Mouse (Mus musculus) heart, embryonic 13.5 days (tissue): ENCODE data around the gene Ubqln3. TPM values are rescaled to one million over a fixed set of nuclear protein-coding genes. Genes with fewer than 3 reads are reported as not detected.

Source experiments
- ATAC-seq: fragments of 200-750 bp; cut with Nextera tagmentation; 2 replicates; pipeline ENCODE4 v1.8.0; 2017; ENCODE audit warnings: moderate TSS enrichment; ENCODE audit not compliant: insufficient number of reproducible peaks, low FRiP score, low TSS enrichment; ENCODE audit errors: extremely low read depth
- H3K27ac ChIP-seq: fragments of 300-500 bp; sonication (generic); replicated peaks from 2 replicates; pipeline ENCODE4 v1.5.1; 2015; ENCODE audit warnings: moderate library complexity, mild to moderate bottlenecking, inconsistent platforms
- H3K27me3 ChIP-seq: fragments of 300-500 bp; sonication (generic); replicated peaks from 2 replicates; pipeline ENCODE4 v1.6.1; 2015; ENCODE audit warnings: mild to moderate bottlenecking, inconsistent platforms
- H3K36me3 ChIP-seq: fragments of 300-500 bp; sonication (generic); 2 replicates; pipeline ENCODE4 v1.6.1; 2015; ENCODE audit warnings: mild to moderate bottlenecking, inconsistent platforms
- H3K4me1 ChIP-seq: fragments of 300-500 bp; sonication (generic); 2 replicates; pipeline ENCODE4 v1.6.1; 2015; ENCODE audit warnings: inconsistent platforms
- H3K4me2 ChIP-seq: fragments of 300-500 bp; sonication (generic); 2 replicates; pipeline ENCODE4 v1.6.1; 2015; ENCODE audit warnings: inconsistent platforms, mild to moderate bottlenecking, moderate library complexity
- H3K4me3 ChIP-seq: fragments of 300-500 bp; sonication (generic); 2 replicates; pipeline ENCODE4 v1.5.1; 2015; ENCODE audit warnings: moderate library complexity, mild to moderate bottlenecking, inconsistent platforms
- H3K9ac ChIP-seq: fragments of 300-500 bp; sonication (generic); 2 replicates; pipeline ENCODE4 v1.6.1; 2015; ENCODE audit warnings: inconsistent platforms, mild to moderate bottlenecking, moderate library complexity
- H3K9me3 ChIP-seq: fragments of 300-500 bp; sonication (generic); 2 replicates; pipeline ENCODE4 v1.6.1; 2016; ENCODE audit warnings: inconsistent platforms
- WGBS: fragments of 180-500 bp; shearing (Covaris S2); methylation state at CpG from one replicate; pipeline ENCODE4 v1.1.7; 2015; ENCODE audit warnings: mixed read lengths; 5-methylcytosine and 5-hydroxymethylcytosine counted together
- polyA plus RNA-seq: library from polyadenylated mRNA; unstranded; fragments of >200 nt; fragmentation: Nextera tagmentation; extraction: Ambion mirVana; gene quantifications from 2 replicates; pipeline ENCODE4 v1.2.1, GENCODE M21; 2015

The Ubqln3 gene
- polyA plus RNA-seq = not detected in 2 replicates

GRCm38 (mm10) chr7:104143179-104143578 lies at the start of gene Ubqln3:
Ubqln3 (minus strand) TSS chr7:104143279.
- no peaks in the 10 kb centered on the region for H3K27me3 ChIP-seq
- H3K4me1 ChIP-seq = no peaks in the 10 kb centered on the region
- no peak within 1 kb of the TSS for H3K4me3 ChIP-seq
- H3K27ac ChIP-seq = no peak within 1 kb of the TSS
- no peaks in the 10 kb centered on the region for H3K9me3 ChIP-seq
- H3K4me2 ChIP-seq = no peak within 1 kb of the TSS
- H3K9ac ChIP-seq = no peak within 1 kb of the TSS
- 61% methylated on average over 3 of the region's 3 CpGs for WGBS
- no peaks in the 10 kb centered on the region for H3K36me3 ChIP-seq
- no peak for ATAC-seq

- no peaks in the 10 kb centered on the region for H3K4me1 ChIP-seq
- 55% methylated on average over 9 of the region's 9 CpGs for whole genome bisulfite sequencing
- H3K36me3 ChIP-seq = no peaks in the 10 kb centered on the region
- no peak overlapping the region for H3K4me2 ChIP-seq
- H3K27me3 ChIP-seq = no peaks in the 10 kb centered on the region
- H3K9me3 ChIP-seq = no peaks in the 10 kb centered on the region
- no peak overlapping the region for H3K4me3 ChIP-seq
- H3K27ac ChIP-seq = no peak overlapping the region
- ATAC-seq = no peak
- no peak overlapping the region for H3K9ac ChIP-seq
These were observed 48.2 kb upstream of the Ubqln3 start for GRCm38 (mm10) chr7:104191275-104191674.

- no peaks in the 10 kb centered on the region for H3K27me3 ChIP-seq
- WGBS = 65% methylated on average over 2 of the region's 2 CpGs
- no peak within 1 kb of the TSS for H3K9ac ChIP-seq
- H3K4me1 ChIP-seq = no peaks in the 10 kb centered on the region
- H3K4me2 ChIP-seq = no peak within 1 kb of the TSS
- no peak for ATAC-seq
- no peak within 1 kb of the TSS for H3K4me3 ChIP-seq
- H3K36me3 ChIP-seq = no peaks in the 10 kb centered on the region
- H3K9me3 ChIP-seq = no peaks in the 10 kb centered on the region
- H3K27ac ChIP-seq = no peak within 1 kb of the TSS
These were observed 40.2 kb upstream of the Ubqln3 start, which contains the start of gene Olfr648 for GRCm38 (mm10) chr7:104183292-104183691. Olfr648 (minus strand) TSS chr7:104183392.

GRCm38 (mm10) chr7:104179074-104179473 lies 36.0 kb upstream of the Ubqln3 start:
- Histone ChIP-seq H3K27me3 (no peaks in the 10 kb centered on the region), H3K4me3 (no peak overlapping the region), H3K4me1 (no peaks in the 10 kb centered on the region), H3K36me3 (no peaks in the 10 kb centered on the region), H3K9ac (no peak overlapping the region), H3K27ac (no peak overlapping the region), H3K4me2 (no peak overlapping the region), H3K9me3 (no peaks in the 10 kb centered on the region)
- ATAC-seq = no peak
- 74% methylated on average over 1 of the region's 1 CpGs for WGBS

- no peak for ATAC-seq
- 55% methylated on average over 5 of the region's 5 CpGs for WGBS
These were observed 35.5 kb upstream of the Ubqln3 start for GRCm38 (mm10) chr7:104178422-104179054.

GRCm38 (mm10) chr7:104175085-104175484 lies 32.0 kb upstream of the Ubqln3 start:
- no peaks in the 10 kb centered on the region for H3K36me3 ChIP-seq
- no peaks in the 10 kb centered on the region for H3K27me3 ChIP-seq
- no peak overlapping the region for H3K9ac ChIP-seq
- ATAC-seq = no peak
- whole genome bisulfite sequencing = 71% methylated on average over 1 of the region's 1 CpGs
- H3K4me1 ChIP-seq = no peaks in the 10 kb centered on the region
- H3K4me2 ChIP-seq = no peak overlapping the region
- no peak overlapping the region for H3K27ac ChIP-seq
- no peaks in the 10 kb centered on the region for H3K9me3 ChIP-seq
- no peak overlapping the region for H3K4me3 ChIP-seq

More at GRCm38 (mm10) chr7:104178422-104179054, 35.5 kb upstream of the Ubqln3 start:
- Histone ChIP-seq H3K4me3 (no peak overlapping the region), H3K27me3 (no peaks in the 10 kb centered on the region), H3K4me2 (no peak overlapping the region), H3K9me3 (no peaks in the 10 kb centered on the region), H3K4me1 (no peaks in the 10 kb centered on the region), H3K27ac (no peak overlapping the region), H3K36me3 (no peaks in the 10 kb centered on the region), H3K9ac (no peak overlapping the region)

GRCm38 (mm10) chr7:104169634-104170204 lies 26.6 kb upstream of the Ubqln3 start:
- no peak overlapping the region for H3K4me2 ChIP-seq
- no peaks in the 10 kb centered on the region for H3K27me3 ChIP-seq
- no peak for ATAC-seq
- H3K4me3 ChIP-seq = no peak overlapping the region
- no peak overlapping the region for H3K9ac ChIP-seq
- no peaks in the 10 kb centered on the region for H3K36me3 ChIP-seq
- no peak overlapping the region for H3K27ac ChIP-seq
- H3K9me3 ChIP-seq = no peaks in the 10 kb centered on the region
- H3K4me1 ChIP-seq = no peaks in the 10 kb centered on the region
- WGBS = 60% methylated on average over 6 of the region's 6 CpGs

GRCm38 (mm10) chr7:104167105-104167504 lies 24.0 kb upstream of the Ubqln3 start:
- ATAC-seq = no peak
- no peak overlapping the region for H3K27ac ChIP-seq
- no peak overlapping the region for H3K9ac ChIP-seq
- H3K4me1 ChIP-seq = no peaks in the 10 kb centered on the region
- no peak overlapping the region for H3K4me2 ChIP-seq
- no peaks in the 10 kb centered on the region for H3K27me3 ChIP-seq
- H3K9me3 ChIP-seq = no peaks in the 10 kb centered on the region
- no peaks in the 10 kb centered on the region for H3K36me3 ChIP-seq
- no peak overlapping the region for H3K4me3 ChIP-seq
- WGBS = 75% methylated on average over 6 of the region's 6 CpGs

- H3K27ac ChIP-seq = no peak within 1 kb of the TSS
- ATAC-seq = no peak
- no peaks in the 10 kb centered on the region for H3K27me3 ChIP-seq
- WGBS = 81% methylated on average over 2 of the region's 2 CpGs
- H3K4me3 ChIP-seq = no peak within 1 kb of the TSS
- no peaks in the 10 kb centered on the region for H3K4me1 ChIP-seq
- H3K36me3 ChIP-seq = no peaks in the 10 kb centered on the region
- no peak within 1 kb of the TSS for H3K4me2 ChIP-seq
- no peaks in the 10 kb centered on the region for H3K9me3 ChIP-seq
- H3K9ac ChIP-seq = no peak within 1 kb of the TSS
These were observed 7.4 kb upstream of the Ubqln3 start, which contains the start of gene Ubqlnl for GRCm38 (mm10) chr7:104150456-104150855. Ubqlnl (minus strand) TSS chr7:104150556.

GRCm38 (mm10) chr7:104137305-104137704 lies 5.8 kb downstream of the Ubqln3 start, which contains the start of gene Olfr643:
Olfr643 (minus strand) TSS chr7:104137405.
- Histone ChIP-seq H3K9ac (no peak within 1 kb of the TSS), H3K4me3 (no peak within 1 kb of the TSS), H3K9me3 (no peaks in the 10 kb centered on the region), H3K4me1 (no peaks in the 10 kb centered on the region), H3K27ac (no peak within 1 kb of the TSS), H3K4me2 (no peak within 1 kb of the TSS), H3K36me3 (no peaks in the 10 kb centered on the region), H3K27me3 (no peaks in the 10 kb centered on the region)
- 80% methylated on average over 5 of the region's 5 CpGs for WGBS
- ATAC-seq = no peak

- H3K36me3 ChIP-seq = no peaks in the 10 kb centered on the region
- H3K9me3 ChIP-seq = no peaks in the 10 kb centered on the region
- H3K4me1 ChIP-seq = no peaks in the 10 kb centered on the region
- WGBS = 84% methylated on average over 5 of the region's 5 CpGs
- H3K27me3 ChIP-seq = no peaks in the 10 kb centered on the region
- no peak within 1 kb of the TSS for H3K9ac ChIP-seq
- no peak within 1 kb of the TSS for H3K4me3 ChIP-seq
- H3K27ac ChIP-seq = no peak within 1 kb of the TSS
- no peak for ATAC-seq
- no peak within 1 kb of the TSS for H3K4me2 ChIP-seq
These were observed 13.4 kb downstream of the Ubqln3 start, which contains the start of gene Ubqln5 for GRCm38 (mm10) chr7:104129726-104130125. Ubqln5 (minus strand) TSS chr7:104129826.

GRCm38 (mm10) chr7:104104757-104104972 lies 38.4 kb downstream of the Ubqln3 start, which contains the start of gene Olfr646:
Olfr646 (plus strand) TSS chr7:104104873.
- ATAC-seq = no peak
- no peak within 1 kb of the TSS for H3K9ac ChIP-seq
- no peak within 1 kb of the TSS for H3K4me3 ChIP-seq
- no peaks in the 10 kb centered on the region for H3K9me3 ChIP-seq
- H3K36me3 ChIP-seq = no peaks in the 10 kb centered on the region
- no peak within 1 kb of the TSS for H3K27ac ChIP-seq
- H3K27me3 ChIP-seq = no peaks in the 10 kb centered on the region
- no peaks in the 10 kb centered on the region for H3K4me1 ChIP-seq
- H3K4me2 ChIP-seq = no peak within 1 kb of the TSS
